Mouse (Mus musculus): ENCODE measurements around the gene Bmpr2. TPM values are rescaled to one million over a fixed set of nuclear protein-coding genes. Genes with fewer than 3 reads are reported as not detected.

Gene Bmpr2
- polyA plus RNA-seq, 1 experiment from 2014 or later: 14.2 TPM

DNA sequence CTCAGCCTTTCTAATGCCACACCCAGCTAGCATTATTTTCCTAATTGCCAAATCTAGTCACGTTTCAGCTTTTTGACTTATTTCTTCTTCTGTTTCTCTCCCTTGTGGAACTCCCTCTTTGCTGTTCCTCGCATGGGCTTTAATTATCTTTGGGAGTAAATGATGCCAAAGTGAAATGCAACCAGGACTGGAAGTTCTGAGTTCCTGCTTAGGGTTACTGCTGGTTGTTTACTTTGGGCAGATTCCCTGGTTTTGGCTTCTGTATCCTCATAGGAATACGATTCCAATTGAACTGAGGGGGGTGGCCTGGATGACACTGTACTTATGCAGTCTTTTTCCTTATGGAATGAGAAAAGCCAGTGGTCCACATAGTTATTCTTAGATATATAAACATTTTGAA lies 8.7 kb downstream of the Bmpr2 start:
- Histone ChIP-seq H3K9ac (ENCODE audit: low read depth, low read length) (no peak overlapping the region), H3K27me3 (ENCODE audit: control insufficient read depth, insufficient read depth, low read length) (no peaks in the 10 kb centered on the region), H3K4me1 (ENCODE audit: control insufficient read depth, insufficient read depth, low read length) (peaks cover 12% of the 10 kb centered on the region), H3K9me3 (ENCODE audit: control insufficient read depth, low read length) (no peaks in the 10 kb centered on the region), H3K4me3 (ENCODE audit: low read length) (no peak overlapping the region), H3K27ac (ENCODE audit: low read depth, low read length) (no peak overlapping the region), H3K36me3 (ENCODE audit: control insufficient read depth, insufficient read depth, low read length) (no peaks in the 10 kb centered on the region), H3K4me2 (replicated peaks; ENCODE audit: low read depth, low read length) (no peak overlapping the region)
- no peak for ATAC-seq (ENCODE audit: low FRiP score, low TSS enrichment)
- WGBS: 25% methylated on average over 3 of the region's 3 CpGs

DNA sequence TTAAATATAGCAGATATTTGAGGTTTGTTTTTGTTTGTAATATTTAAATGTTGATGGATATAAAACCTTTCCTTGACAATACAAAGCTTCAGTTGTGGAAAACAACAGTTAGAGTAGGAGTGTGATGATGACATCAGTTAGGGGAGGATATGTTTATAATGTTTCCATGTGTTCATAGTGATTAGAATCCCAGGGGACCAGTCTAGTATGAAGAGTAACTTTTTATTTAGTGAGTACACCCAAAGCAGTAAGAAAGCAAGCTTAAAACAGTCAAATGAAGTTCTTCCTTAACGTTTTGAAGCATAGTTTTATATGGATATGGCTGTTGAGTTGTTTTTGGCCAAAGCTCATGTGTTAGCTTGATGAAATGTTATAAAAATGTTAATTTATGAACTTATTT lies 17.9 kb downstream of the Bmpr2 start:
- H3K4me3 ChIP-seq (ENCODE audit: low read length): no peak overlapping the region
- no peaks in the 10 kb centered on the region for H3K36me3 ChIP-seq (ENCODE audit: control insufficient read depth, insufficient read depth, low read length)
- H3K27me3 ChIP-seq (ENCODE audit: control insufficient read depth, insufficient read depth, low read length): no peaks in the 10 kb centered on the region
- H3K27ac ChIP-seq (ENCODE audit: low read depth, low read length): no peak overlapping the region
- H3K9ac ChIP-seq (ENCODE audit: low read depth, low read length): no peak overlapping the region
- H3K4me1 ChIP-seq (ENCODE audit: control insufficient read depth, insufficient read depth, low read length): no peaks in the 10 kb centered on the region
- 72% methylated on average over 1 of the region's 1 CpGs for WGBS
- no peaks in the 10 kb centered on the region for H3K9me3 ChIP-seq (ENCODE audit: control insufficient read depth, low read length)
- no peak overlapping the region for H3K4me2 ChIP-seq (replicated peaks; ENCODE audit: low read depth, low read length)
- ATAC-seq (ENCODE audit: low FRiP score, low TSS enrichment): no peak

DNA sequence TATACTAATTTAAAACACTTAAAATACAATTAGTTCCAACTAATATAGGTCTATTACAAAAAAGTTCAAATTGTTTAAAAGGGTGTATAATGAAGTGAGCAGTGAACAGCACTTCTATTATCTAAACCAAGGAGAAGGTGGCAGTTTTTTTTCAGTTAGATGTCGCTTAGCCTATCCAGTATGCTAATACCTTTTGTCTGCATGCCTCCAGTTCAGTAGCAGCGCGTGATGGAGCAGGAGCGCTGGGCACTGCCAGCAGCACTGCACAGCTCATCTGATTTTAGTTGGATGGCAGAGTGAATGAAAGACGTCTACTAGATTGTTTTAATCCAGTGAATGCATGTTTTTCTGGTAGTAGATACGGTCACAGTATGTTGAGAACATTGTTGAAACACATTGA lies 25.8 kb downstream of the Bmpr2 start:
- WGBS: 82% methylated on average over 6 of the region's 6 CpGs
- Histone ChIP-seq H3K4me2 (replicated peaks; ENCODE audit: low read depth, low read length) (no peak overlapping the region), H3K27ac (ENCODE audit: low read depth, low read length) (no peak overlapping the region), H3K9ac (ENCODE audit: low read depth, low read length) (no peak overlapping the region), H3K4me3 (ENCODE audit: low read length) (no peak overlapping the region), H3K9me3 (ENCODE audit: control insufficient read depth, low read length) (no peaks in the 10 kb centered on the region), H3K4me1 (ENCODE audit: control insufficient read depth, insufficient read depth, low read length) (no peaks in the 10 kb centered on the region), H3K27me3 (ENCODE audit: control insufficient read depth, insufficient read depth, low read length) (no peaks in the 10 kb centered on the region), H3K36me3 (ENCODE audit: control insufficient read depth, insufficient read depth, low read length) (no peaks in the 10 kb centered on the region)
- no peak for ATAC-seq (ENCODE audit: low FRiP score, low TSS enrichment)

DNA sequence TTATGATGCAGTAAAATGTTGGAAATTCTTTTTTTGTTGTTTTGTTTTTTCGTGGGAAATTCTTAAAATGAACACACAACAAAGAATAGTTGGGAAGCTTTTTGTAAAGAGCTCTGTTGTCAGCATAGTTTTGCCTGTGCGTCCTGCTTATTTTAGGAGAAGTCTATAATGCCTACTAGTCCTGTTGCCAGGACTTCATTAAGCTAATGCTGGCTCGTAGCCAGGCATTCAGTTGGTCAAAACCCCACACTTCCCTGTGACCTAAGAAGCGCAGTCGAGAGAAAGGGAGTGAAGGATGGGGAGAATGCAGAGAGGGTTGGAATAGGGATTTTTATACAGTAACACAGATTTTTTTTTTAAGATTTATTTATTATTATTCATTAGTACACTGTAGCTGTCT lies 26.5 kb downstream of the Bmpr2 start:
- ATAC-seq (ENCODE audit: low FRiP score, low TSS enrichment): no peak
- Histone ChIP-seq H3K27me3 (ENCODE audit: control insufficient read depth, insufficient read depth, low read length) (no peaks in the 10 kb centered on the region), H3K27ac (ENCODE audit: low read depth, low read length) (no peak overlapping the region), H3K9ac (ENCODE audit: low read depth, low read length) (no peak overlapping the region), H3K36me3 (ENCODE audit: control insufficient read depth, insufficient read depth, low read length) (no peaks in the 10 kb centered on the region), H3K4me3 (ENCODE audit: low read length) (no peak overlapping the region), H3K4me1 (ENCODE audit: control insufficient read depth, insufficient read depth, low read length) (no peaks in the 10 kb centered on the region), H3K9me3 (ENCODE audit: control insufficient read depth, low read length) (no peaks in the 10 kb centered on the region), H3K4me2 (replicated peaks; ENCODE audit: low read depth, low read length) (no peak overlapping the region)
- WGBS: 88% methylated on average over 5 of the region's 5 CpGs

DNA sequence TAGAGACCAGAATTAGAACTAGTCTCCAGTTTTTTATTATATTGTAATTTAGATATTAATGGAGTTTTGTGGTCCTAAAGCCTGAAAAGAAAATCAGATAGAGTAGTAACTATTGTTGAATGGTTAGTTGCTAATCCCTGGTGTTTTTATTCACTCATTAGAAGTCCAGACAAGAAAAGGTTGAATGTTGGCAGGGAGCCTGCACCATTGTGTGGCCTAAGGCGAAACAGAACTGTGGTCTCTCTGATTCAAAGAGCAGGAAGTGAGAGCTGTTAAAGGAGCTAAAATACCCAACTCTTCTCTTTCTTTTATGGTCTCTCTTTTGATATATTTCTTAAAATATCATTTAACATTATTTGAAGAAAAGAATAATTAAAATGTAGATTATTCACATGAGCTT lies 32.1 kb downstream of the Bmpr2 start:
- Histone ChIP-seq H3K36me3 (ENCODE audit: control insufficient read depth, insufficient read depth, low read length) (no peaks in the 10 kb centered on the region), H3K9me3 (ENCODE audit: control insufficient read depth, low read length) (no peaks in the 10 kb centered on the region), H3K9ac (ENCODE audit: low read depth, low read length) (no peak overlapping the region), H3K4me3 (ENCODE audit: low read length) (no peak overlapping the region), H3K27me3 (ENCODE audit: control insufficient read depth, insufficient read depth, low read length) (no peaks in the 10 kb centered on the region), H3K27ac (ENCODE audit: low read depth, low read length) (no peak overlapping the region), H3K4me2 (replicated peaks; ENCODE audit: low read depth, low read length) (no peak overlapping the region), H3K4me1 (ENCODE audit: control insufficient read depth, insufficient read depth, low read length) (no peaks in the 10 kb centered on the region; the same call in 1 of the 2 replicates)
- 66% methylated on average over 1 of the region's 1 CpGs for WGBS
- no peak for ATAC-seq (ENCODE audit: low FRiP score, low TSS enrichment)

DNA sequence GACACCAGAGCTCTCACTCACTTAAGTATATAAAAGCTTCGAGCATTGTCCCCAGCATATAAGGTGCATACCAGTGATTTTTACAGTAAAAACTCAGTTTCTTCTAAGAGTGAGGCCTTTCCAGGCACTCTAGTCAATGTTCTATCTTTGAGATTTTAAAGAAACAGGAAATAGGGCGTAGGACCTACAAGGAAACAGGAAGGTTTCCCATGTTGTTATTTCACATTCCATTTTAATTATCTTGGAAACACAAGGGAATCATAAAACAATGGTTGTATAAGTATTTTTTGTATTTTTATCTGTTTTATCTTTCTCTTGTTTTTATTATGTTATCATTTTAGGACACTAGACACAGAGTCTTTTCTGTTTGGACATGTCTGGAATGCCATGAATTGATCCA lies 34.7 kb downstream of the Bmpr2 start:
- 79% methylated on average over 2 of the region's 2 CpGs for WGBS
- no peaks in the 10 kb centered on the region for H3K36me3 ChIP-seq (ENCODE audit: control insufficient read depth, insufficient read depth, low read length)
- H3K9me3 ChIP-seq (ENCODE audit: control insufficient read depth, low read length): no peaks in the 10 kb centered on the region
- no peak overlapping the region for H3K27ac ChIP-seq (ENCODE audit: low read depth, low read length)
- H3K4me1 ChIP-seq (ENCODE audit: control insufficient read depth, insufficient read depth, low read length): no peaks in the 10 kb centered on the region; the same call in 1 of the 2 replicates
- no peak overlapping the region for H3K9ac ChIP-seq (ENCODE audit: low read depth, low read length)
- H3K4me3 ChIP-seq (ENCODE audit: low read length): no peak overlapping the region
- ATAC-seq (ENCODE audit: low FRiP score, low TSS enrichment): no peak
- H3K4me2 ChIP-seq (replicated peaks; ENCODE audit: low read depth, low read length): no peak overlapping the region
- H3K27me3 ChIP-seq (ENCODE audit: control insufficient read depth, insufficient read depth, low read length): no peaks in the 10 kb centered on the region

DNA sequence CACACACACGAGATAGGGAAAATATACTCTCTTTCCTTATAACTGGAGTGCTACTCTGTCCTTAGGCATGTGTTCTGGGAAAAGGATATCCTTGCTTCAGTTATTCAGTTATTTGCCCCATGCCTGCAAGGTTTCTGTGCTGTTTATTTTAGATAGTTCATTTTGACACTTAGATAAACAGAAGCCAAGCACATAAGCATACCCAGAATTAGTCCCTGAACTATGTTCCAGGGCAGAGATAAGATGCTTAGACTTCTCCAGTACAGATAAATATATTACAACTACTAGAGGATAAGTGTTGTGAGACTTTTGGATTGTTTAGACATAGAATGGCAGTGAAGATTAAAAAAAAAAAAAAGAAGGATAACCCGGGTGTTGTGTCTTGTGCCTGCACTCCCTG lies 41.2 kb downstream of the Bmpr2 start:
- 57% methylated on average over 2 of the region's 2 CpGs for WGBS
- H3K9me3 ChIP-seq (ENCODE audit: control insufficient read depth, low read length): no peaks in the 10 kb centered on the region
- H3K4me1 ChIP-seq (ENCODE audit: control insufficient read depth, insufficient read depth, low read length): peaks cover 8% of the 10 kb centered on the region; the same call in 1 of the 2 replicates
- H3K36me3 ChIP-seq (ENCODE audit: control insufficient read depth, insufficient read depth, low read length): no peaks in the 10 kb centered on the region
- no peak overlapping the region for H3K4me3 ChIP-seq (ENCODE audit: low read length)
- no peak overlapping the region for H3K9ac ChIP-seq (ENCODE audit: low read depth, low read length)
- no peak overlapping the region for H3K4me2 ChIP-seq (replicated peaks; ENCODE audit: low read depth, low read length)
- ATAC-seq (ENCODE audit: low FRiP score, low TSS enrichment): no peak
- H3K27ac ChIP-seq (ENCODE audit: low read depth, low read length): no peak overlapping the region
- H3K27me3 ChIP-seq (ENCODE audit: control insufficient read depth, insufficient read depth, low read length): no peaks in the 10 kb centered on the region

DNA sequence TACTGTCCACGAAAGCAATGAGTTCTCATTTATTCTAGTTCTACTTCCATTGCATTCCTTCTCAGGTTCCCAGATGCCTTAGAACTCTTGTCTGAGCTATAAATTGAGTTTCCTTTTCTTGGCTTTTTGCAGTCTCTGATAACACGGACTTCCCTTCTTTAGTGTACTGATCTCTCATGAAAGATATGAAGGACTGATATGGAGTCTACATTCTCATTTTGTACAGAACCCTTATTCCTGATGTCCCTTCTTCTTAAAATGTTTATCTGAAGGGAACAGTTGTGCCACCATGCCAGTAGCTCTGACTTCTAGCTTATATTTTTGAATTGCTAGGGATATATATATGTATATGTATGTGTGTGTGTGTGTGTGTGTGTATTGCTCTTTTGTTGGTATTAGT lies 46.7 kb downstream of the Bmpr2 start:
- no peak overlapping the region for H3K9ac ChIP-seq (ENCODE audit: low read depth, low read length)
- no peak overlapping the region for H3K4me2 ChIP-seq (replicated peaks; ENCODE audit: low read depth, low read length)
- no peaks in the 10 kb centered on the region for H3K4me1 ChIP-seq (ENCODE audit: control insufficient read depth, insufficient read depth, low read length)
- 74% methylated on average over 2 of the region's 2 CpGs for WGBS
- H3K9me3 ChIP-seq (ENCODE audit: control insufficient read depth, low read length): no peaks in the 10 kb centered on the region
- ATAC-seq (ENCODE audit: low FRiP score, low TSS enrichment): no peak
- no peak overlapping the region for H3K4me3 ChIP-seq (ENCODE audit: low read length)
- H3K27ac ChIP-seq (ENCODE audit: low read depth, low read length): no peak overlapping the region
- no peaks in the 10 kb centered on the region for H3K27me3 ChIP-seq (ENCODE audit: control insufficient read depth, insufficient read depth, low read length)
- no peaks in the 10 kb centered on the region for H3K36me3 ChIP-seq (ENCODE audit: control insufficient read depth, insufficient read depth, low read length)

DNA sequence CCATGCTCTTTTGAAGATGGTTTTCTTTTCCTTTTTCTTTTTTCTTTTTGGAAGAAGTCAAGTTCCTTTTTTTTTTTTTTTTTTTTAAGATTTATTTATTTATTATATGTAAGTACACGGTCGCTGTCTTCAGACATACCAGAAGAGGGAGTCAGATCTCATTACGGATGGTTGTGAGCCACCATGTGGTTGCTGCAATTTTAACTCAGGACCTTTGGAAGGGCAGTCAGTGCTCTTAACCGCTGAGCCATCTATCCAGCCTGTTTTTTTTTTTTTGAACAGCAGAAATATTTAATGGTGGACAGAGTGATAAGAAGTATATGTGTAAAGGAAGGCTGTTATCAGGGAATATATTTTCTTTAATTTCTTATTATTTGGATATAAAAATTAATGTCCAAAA lies 49.6 kb downstream of the Bmpr2 start:
- H3K9ac ChIP-seq (ENCODE audit: low read depth, low read length): no peak overlapping the region
- no peaks in the 10 kb centered on the region for H3K4me1 ChIP-seq (ENCODE audit: control insufficient read depth, insufficient read depth, low read length)
- no peak for ATAC-seq (ENCODE audit: low FRiP score, low TSS enrichment)
- peaks cover 21% of the 10 kb centered on the region for H3K36me3 ChIP-seq (ENCODE audit: control insufficient read depth, insufficient read depth, low read length)
- no peaks in the 10 kb centered on the region for H3K27me3 ChIP-seq (ENCODE audit: control insufficient read depth, insufficient read depth, low read length)
- H3K4me2 ChIP-seq (replicated peaks; ENCODE audit: low read depth, low read length): no peak overlapping the region
- H3K4me3 ChIP-seq (ENCODE audit: low read length): no peak overlapping the region
- H3K9me3 ChIP-seq (ENCODE audit: control insufficient read depth, low read length): no peaks in the 10 kb centered on the region
- 81% methylated on average over 4 of the region's 4 CpGs for WGBS
- no peak overlapping the region for H3K27ac ChIP-seq (ENCODE audit: low read depth, low read length)

DNA sequence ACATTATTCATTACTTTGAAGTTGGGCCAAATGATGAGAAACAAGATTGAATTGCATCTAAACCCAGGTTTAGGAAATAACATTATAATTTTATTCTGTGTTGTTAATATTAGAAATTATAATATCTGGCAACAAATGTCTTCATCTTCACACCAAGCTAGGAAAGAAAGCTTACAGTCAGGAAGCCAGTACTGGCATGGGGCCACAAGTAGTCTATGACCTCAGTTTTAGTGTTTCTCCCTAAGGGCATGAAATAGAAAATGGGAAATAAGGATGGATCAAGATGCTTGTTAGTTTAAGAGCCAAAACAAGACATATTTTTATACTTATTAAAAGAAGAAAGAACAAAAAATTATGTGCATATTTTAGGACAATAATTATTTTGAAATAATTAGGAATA lies 62.2 kb downstream of the Bmpr2 start:
- H3K9ac ChIP-seq (ENCODE audit: low read depth, low read length): no peak overlapping the region
- H3K4me2 ChIP-seq (replicated peaks; ENCODE audit: low read depth, low read length): no peak overlapping the region
- no peaks in the 10 kb centered on the region for H3K27me3 ChIP-seq (ENCODE audit: control insufficient read depth, insufficient read depth, low read length)
- no peak for ATAC-seq (ENCODE audit: low FRiP score, low TSS enrichment)
- H3K9me3 ChIP-seq (ENCODE audit: control insufficient read depth, low read length): no peaks in the 10 kb centered on the region
- H3K36me3 ChIP-seq (ENCODE audit: control insufficient read depth, insufficient read depth, low read length): peaks cover 7% of the 10 kb centered on the region; the same call in 1 of the 2 replicates
- no peak overlapping the region for H3K27ac ChIP-seq (ENCODE audit: low read depth, low read length)
- no peak overlapping the region for H3K4me3 ChIP-seq (ENCODE audit: low read length)
- no peaks in the 10 kb centered on the region for H3K4me1 ChIP-seq (ENCODE audit: control insufficient read depth, insufficient read depth, low read length)
